Mouse (Mus musculus): ENCODE measurements around the gene BC024978. TPM values are rescaled to one million over a fixed set of nuclear protein-coding genes. Genes with fewer than 3 reads are reported as not detected.

The BC024978 gene
- polyA plus RNA-seq, 1 experiment from 2014 or later: 2.8 TPM

GRCm38 (mm10) chr7:27167475-27168094 is 28.0 kb upstream of the BC024978 start:
- Histone ChIP-seq H3K36me3 (ENCODE audit: control insufficient read depth, insufficient read depth, low read length) (peaks cover 13% of the 10 kb centered on the region), H3K4me3 (ENCODE audit: low read depth, low read length) (peak overlapping the region; percentile 76), H3K27ac (ENCODE audit: low read depth, low read length) (peak overlapping the region; percentile 93), H3K4me1 (replicated peaks; ENCODE audit: control insufficient read depth, insufficient read depth, low read length) (peaks cover 33% of the 10 kb centered on the region), H3K27me3 (replicated peaks; ENCODE audit: control insufficient read depth, insufficient read depth, low read length) (no peaks in the 10 kb centered on the region), H3K4me2 (peak overlapping the region; percentile 89), H3K9me3 (ENCODE audit: control insufficient read depth, low read length) (no peaks in the 10 kb centered on the region), H3K9ac (ENCODE audit: low read depth, low read length) (peak overlapping the region; percentile 90)
- DNase-seq (ENCODE audit: low spot score) (no peak), ATAC-seq (replicated peaks; ENCODE audit: low FRiP score) (no peak)
- 78% methylated on average over 11 of the region's 11 CpGs for WGBS

- DNase-seq (ENCODE audit: low spot score): no peak
- no peak overlapping the region for H3K4me2 ChIP-seq
- no peaks in the 10 kb centered on the region for H3K9me3 ChIP-seq (ENCODE audit: control insufficient read depth, low read length)
- H3K27ac ChIP-seq (ENCODE audit: low read depth, low read length): peak overlapping the region; percentile 28; the same call in 1 of the 2 replicates
- no peaks in the 10 kb centered on the region for H3K27me3 ChIP-seq (replicated peaks; ENCODE audit: control insufficient read depth, insufficient read depth, low read length)
- ATAC-seq (replicated peaks; ENCODE audit: low FRiP score): no peak
- H3K9ac ChIP-seq (ENCODE audit: low read depth, low read length): no peak overlapping the region
- no peak overlapping the region for H3K4me3 ChIP-seq (ENCODE audit: low read depth, low read length)
- H3K4me1 ChIP-seq (replicated peaks; ENCODE audit: control insufficient read depth, insufficient read depth, low read length): peaks cover 31% of the 10 kb centered on the region
- WGBS: 86% methylated on average over 5 of the region's 5 CpGs
- H3K36me3 ChIP-seq (ENCODE audit: control insufficient read depth, insufficient read depth, low read length): peaks cover 17% of the 10 kb centered on the region
Measured at GRCm38 (mm10) chr7:27168371-27168770, 27.2 kb upstream of the BC024978 start.

DNA sequence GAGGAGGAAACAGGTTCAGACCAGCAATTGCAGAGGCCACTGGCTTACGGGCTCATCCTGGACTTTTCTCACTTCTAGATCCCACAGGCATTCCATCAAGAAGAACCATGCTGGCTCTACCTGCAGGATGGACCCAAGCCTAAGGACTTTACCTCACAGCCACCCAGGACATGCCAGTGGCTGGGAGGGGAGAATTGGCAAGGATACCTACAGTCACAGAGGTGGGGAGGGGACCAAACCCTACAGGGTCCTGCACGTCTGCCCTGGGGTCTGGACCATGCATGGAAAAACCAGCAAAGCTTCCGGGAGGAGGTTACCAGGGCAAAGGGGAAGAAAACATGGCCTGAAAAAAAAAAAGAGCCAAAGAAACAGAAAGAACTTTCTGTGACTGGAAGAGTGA is 24.6 kb upstream of the BC024978 start:
- Histone ChIP-seq H3K4me1 (replicated peaks; ENCODE audit: control insufficient read depth, insufficient read depth, low read length) (peaks cover 16% of the 10 kb centered on the region), H3K9me3 (ENCODE audit: control insufficient read depth, low read length) (no peaks in the 10 kb centered on the region), H3K9ac (ENCODE audit: low read depth, low read length) (no peak overlapping the region), H3K4me2 (no peak overlapping the region), H3K27me3 (replicated peaks; ENCODE audit: control insufficient read depth, insufficient read depth, low read length) (no peaks in the 10 kb centered on the region), H3K27ac (ENCODE audit: low read depth, low read length) (no peak overlapping the region), H3K36me3 (ENCODE audit: control insufficient read depth, insufficient read depth, low read length) (peaks cover 10% of the 10 kb centered on the region; the same call in 1 of the 2 replicates), H3K4me3 (ENCODE audit: low read depth, low read length) (no peak overlapping the region)
- ATAC-seq (replicated peaks; ENCODE audit: low FRiP score) (no peak), DNase-seq (ENCODE audit: low spot score) (no peak)
- WGBS: 90% methylated on average over 3 of the region's 3 CpGs

GRCm38 (mm10) chr7:27174496-27174895 is 21.1 kb upstream of the BC024978 start:
- H3K9me3 ChIP-seq (ENCODE audit: control insufficient read depth, low read length): no peaks in the 10 kb centered on the region
- no peak for DNase-seq (ENCODE audit: low spot score)
- H3K36me3 ChIP-seq (ENCODE audit: control insufficient read depth, insufficient read depth, low read length): peaks cover 10% of the 10 kb centered on the region; the same call in 1 of the 2 replicates
- no peak overlapping the region for H3K9ac ChIP-seq (ENCODE audit: low read depth, low read length)
- H3K4me1 ChIP-seq (replicated peaks; ENCODE audit: control insufficient read depth, insufficient read depth, low read length): peaks cover 4% of the 10 kb centered on the region
- no peak overlapping the region for H3K4me3 ChIP-seq (ENCODE audit: low read depth, low read length)
- ATAC-seq (replicated peaks; ENCODE audit: low FRiP score): no peak
- no peak overlapping the region for H3K27ac ChIP-seq (ENCODE audit: low read depth, low read length)
- H3K27me3 ChIP-seq (replicated peaks; ENCODE audit: control insufficient read depth, insufficient read depth, low read length): no peaks in the 10 kb centered on the region
- WGBS: 92% methylated on average over 15 of the region's 15 CpGs
- no peak overlapping the region for H3K4me2 ChIP-seq

DNA sequence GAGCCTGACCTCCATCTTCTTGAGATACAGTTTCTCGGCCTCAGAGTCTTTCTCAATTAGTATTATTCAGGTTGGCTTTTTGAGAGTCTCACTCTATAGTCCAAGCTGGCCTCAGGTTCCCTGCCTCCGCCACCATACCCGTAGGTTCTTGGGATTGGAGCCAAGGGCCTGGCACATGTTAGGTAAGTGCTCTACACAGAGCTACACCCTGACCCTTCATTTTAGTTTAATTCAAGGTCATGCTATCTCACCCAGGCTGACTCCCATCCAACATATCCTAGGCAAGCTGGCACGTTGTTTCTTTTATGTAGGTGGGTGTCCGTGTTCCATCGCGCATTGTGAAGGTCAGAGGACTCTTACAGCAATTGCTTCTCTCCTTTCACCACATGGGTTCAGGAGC is 20.7 kb upstream of the BC024978 start:
- H3K9ac ChIP-seq (ENCODE audit: low read depth, low read length): no peak overlapping the region
- no peak overlapping the region for H3K4me2 ChIP-seq
- WGBS: 93% methylated on average over 7 of the region's 7 CpGs
- DNase-seq (ENCODE audit: low spot score): no peak
- no peaks in the 10 kb centered on the region for H3K9me3 ChIP-seq (ENCODE audit: control insufficient read depth, low read length)
- H3K4me3 ChIP-seq (ENCODE audit: low read depth, low read length): no peak overlapping the region
- H3K4me1 ChIP-seq (replicated peaks; ENCODE audit: control insufficient read depth, insufficient read depth, low read length): peaks cover 8% of the 10 kb centered on the region
- H3K27ac ChIP-seq (ENCODE audit: low read depth, low read length): no peak overlapping the region
- H3K27me3 ChIP-seq (replicated peaks; ENCODE audit: control insufficient read depth, insufficient read depth, low read length): no peaks in the 10 kb centered on the region
- no peak for ATAC-seq (replicated peaks; ENCODE audit: low FRiP score)
- peaks cover 10% of the 10 kb centered on the region; the same call in 1 of the 2 replicates for H3K36me3 ChIP-seq (ENCODE audit: control insufficient read depth, insufficient read depth, low read length)

GRCm38 (mm10) chr7:27177942-27178323 is 17.6 kb upstream of the BC024978 start:
- Histone ChIP-seq H3K9me3 (ENCODE audit: control insufficient read depth, low read length) (no peaks in the 10 kb centered on the region), H3K9ac (ENCODE audit: low read depth, low read length) (peak overlapping the region; percentile 63), H3K4me3 (ENCODE audit: low read depth, low read length) (peak overlapping the region; percentile 73), H3K27ac (ENCODE audit: low read depth, low read length) (peak overlapping the region; percentile 78), H3K4me2 (peak overlapping the region; percentile 70), H3K36me3 (ENCODE audit: control insufficient read depth, insufficient read depth, low read length) (peaks cover 3% of the 10 kb centered on the region; the same call in 1 of the 2 replicates), H3K4me1 (replicated peaks; ENCODE audit: control insufficient read depth, insufficient read depth, low read length) (peaks cover 10% of the 10 kb centered on the region), H3K27me3 (replicated peaks; ENCODE audit: control insufficient read depth, insufficient read depth, low read length) (no peaks in the 10 kb centered on the region)
- ATAC-seq (replicated peaks; ENCODE audit: low FRiP score) (no peak), DNase-seq (ENCODE audit: low spot score) (no peak)
- 19% methylated on average over 4 of the region's 4 CpGs for WGBS

DNA sequence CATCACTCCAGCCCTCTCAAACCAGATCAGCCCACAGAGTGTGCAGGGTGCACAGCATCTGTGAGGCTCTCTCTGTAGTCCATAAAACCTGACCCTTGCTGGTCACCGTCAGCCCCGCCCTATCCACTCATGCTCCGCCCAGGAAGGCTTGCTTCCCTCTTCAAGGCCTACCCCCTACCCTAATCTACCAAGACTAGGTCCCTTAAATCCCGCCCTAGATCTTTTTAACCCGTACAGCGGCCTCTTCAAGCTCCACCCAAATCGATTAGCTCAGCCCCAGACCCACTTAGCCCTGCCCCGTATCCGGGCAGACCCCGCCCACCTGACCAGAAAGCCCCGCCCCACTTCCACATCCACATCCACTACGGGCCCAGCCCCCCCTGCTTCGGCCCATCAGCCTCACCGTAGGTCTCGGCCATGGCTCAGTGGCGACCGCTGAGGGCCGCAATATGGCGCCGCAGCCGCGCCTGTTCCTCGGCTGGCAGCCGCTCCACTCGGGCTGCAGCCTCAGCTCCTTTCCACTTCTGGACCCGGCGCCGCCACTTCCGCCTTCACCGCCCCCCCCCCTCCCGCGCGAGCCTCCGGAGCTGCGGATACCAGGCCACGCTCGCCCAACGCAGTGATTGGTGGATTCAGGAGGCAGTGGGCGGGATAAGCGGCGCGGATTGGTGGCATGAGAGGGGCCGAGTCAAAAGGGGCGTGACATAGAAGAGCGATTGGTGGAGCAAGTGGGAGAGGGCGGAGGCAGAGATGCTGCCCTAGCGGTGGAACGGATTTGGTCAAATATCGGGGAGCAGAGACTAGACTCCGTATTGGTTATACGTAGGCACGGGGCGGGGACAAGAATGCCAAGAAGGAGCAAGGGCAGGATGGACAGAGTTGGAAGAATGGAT is 17.0 kb upstream of the BC024978 start, which contains the start of gene Rab4b:
TSS of gene Rab4b (minus strand) at position 573 of the 893 bp plus-strand sequence.
- peak within 1 kb of the TSS; percentile 70 for H3K4me2 ChIP-seq
- H3K36me3 ChIP-seq (ENCODE audit: control insufficient read depth, insufficient read depth, low read length): peaks cover 3% of the 10 kb centered on the region; the same call in 1 of the 2 replicates
- peak within 1 kb of the TSS; percentile 63 for H3K9ac ChIP-seq (ENCODE audit: low read depth, low read length)
- under 1% methylated on average over 53 of the region's 53 CpGs for WGBS
- peak; percentile 98 for DNase-seq (ENCODE audit: low spot score)
- no peaks in the 10 kb centered on the region for H3K27me3 ChIP-seq (replicated peaks; ENCODE audit: control insufficient read depth, insufficient read depth, low read length)
- peaks cover 10% of the 10 kb centered on the region for H3K4me1 ChIP-seq (replicated peaks; ENCODE audit: control insufficient read depth, insufficient read depth, low read length)
- peak within 1 kb of the TSS; percentile 78 for H3K27ac ChIP-seq (ENCODE audit: low read depth, low read length)
- peak; percentile 95 for ATAC-seq (replicated peaks; ENCODE audit: low FRiP score)
- peak within 1 kb of the TSS; percentile 73 for H3K4me3 ChIP-seq (ENCODE audit: low read depth, low read length)
- H3K9me3 ChIP-seq (ENCODE audit: control insufficient read depth, low read length): no peaks in the 10 kb centered on the region

DNA sequence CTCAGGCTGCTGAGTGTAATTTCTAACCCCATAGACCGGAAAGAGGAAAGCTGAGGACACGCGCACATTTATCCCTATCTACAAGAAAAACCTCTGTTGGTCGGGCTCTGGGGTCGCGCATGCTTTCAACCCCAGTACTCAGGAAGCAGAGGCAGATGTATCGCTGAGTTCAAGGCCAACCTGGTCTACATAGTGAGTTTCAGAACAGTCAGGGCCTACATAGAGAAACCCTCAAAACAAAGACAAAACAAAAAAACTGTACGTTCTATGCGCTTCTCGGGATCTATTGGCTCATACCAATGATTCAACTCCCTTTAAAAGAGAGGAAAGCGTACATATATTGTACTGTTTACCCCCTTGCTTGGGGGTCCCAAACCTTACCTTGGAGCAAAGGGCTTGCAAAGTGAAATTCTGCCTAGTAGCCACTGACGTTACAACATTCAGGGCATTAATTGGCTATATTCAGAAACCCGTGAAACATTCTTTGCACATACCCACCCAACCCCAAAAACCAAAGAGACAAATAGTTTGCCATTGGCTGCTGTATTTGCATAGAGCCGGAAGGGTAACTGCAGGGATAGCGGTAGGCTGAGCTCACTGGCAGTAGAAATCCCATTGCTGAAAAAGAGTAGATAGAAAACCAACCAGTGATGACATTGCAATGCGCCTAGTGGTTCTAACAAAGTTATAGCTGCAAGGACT is 16.2 kb upstream of the BC024978 start:
- Histone ChIP-seq H3K9me3 (ENCODE audit: control insufficient read depth, low read length) (no peaks in the 10 kb centered on the region), H3K36me3 (ENCODE audit: control insufficient read depth, insufficient read depth, low read length) (0 out of 2 replicates have a peak, but pooled peaks cover 5% of the 10 kb centered on the region), H3K4me3 (ENCODE audit: low read depth, low read length) (peak overlapping the region; percentile 73), H3K4me1 (replicated peaks; ENCODE audit: control insufficient read depth, insufficient read depth, low read length) (peaks cover 8% of the 10 kb centered on the region), H3K9ac (ENCODE audit: low read depth, low read length) (peak overlapping the region; percentile 41; the same call in 1 of the 2 replicates), H3K27ac (ENCODE audit: low read depth, low read length) (peak overlapping the region; percentile 67), H3K27me3 (replicated peaks; ENCODE audit: control insufficient read depth, insufficient read depth, low read length) (no peaks in the 10 kb centered on the region), H3K4me2 (peak overlapping the region; percentile 70)
- WGBS: 44% methylated on average over 16 of the region's 16 CpGs
- ATAC-seq (replicated peaks; ENCODE audit: low FRiP score) (no peak), DNase-seq (ENCODE audit: low spot score) (no peak)
